Mouse (Mus musculus): Measurements from ENCODE around the gene Xcl1. TPM values are rescaled to one million over a fixed set of nuclear protein-coding genes. Genes with fewer than 3 reads are reported as not detected.
"Not testable (repeated sequence)": the region's sequence is repeated elsewhere in the genome, so short reads cannot be mapped to it uniquely, and the experiment has no call there.

Gene Xcl1
- 1.7 and 2.2 TPM in 2 replicates for polyA plus RNA-seq (2012; rRNA removed)

GRCm38 (mm10) chr1:164935477-164936044 is at the start of gene Xcl1:
Gene Xcl1 (minus strand): TSS chr1:164935527.
- no peak for DNase-seq (ENCODE audit: low spot score)

- not testable (repeated sequence) for DNase-seq (ENCODE audit: low spot score)
These were observed 49.4 kb upstream of the Xcl1 start for GRCm38 (mm10) chr1:164984681-164985080.

DNA sequence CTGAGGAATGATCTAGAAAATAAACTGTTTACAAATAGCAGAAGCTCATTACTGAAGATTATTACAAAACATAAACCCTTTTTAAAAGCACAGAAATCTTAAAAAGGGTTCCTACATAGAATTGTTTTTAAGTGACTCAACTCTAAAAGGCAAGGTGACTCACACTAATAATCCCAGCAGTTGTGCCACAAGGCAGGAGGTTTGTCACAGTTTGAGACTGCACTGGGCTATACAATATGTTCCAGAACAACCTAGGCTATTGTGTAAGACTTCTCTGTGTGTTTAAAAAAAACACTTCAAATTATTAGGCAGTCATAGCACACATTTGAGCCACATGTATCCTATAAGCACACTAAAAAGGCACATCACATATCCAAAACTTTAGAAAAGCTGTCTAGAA is 42.0 kb upstream of the Xcl1 start:
- DNase-seq (ENCODE audit: low spot score), result no peak

GRCm38 (mm10) chr1:164975729-164976128 is 40.4 kb upstream of the Xcl1 start:
- no peak for DNase-seq (ENCODE audit: low spot score)

GRCm38 (mm10) chr1:164975276-164975675 is 39.9 kb upstream of the Xcl1 start:
- no peak for DNase-seq (ENCODE audit: low spot score)

DNA sequence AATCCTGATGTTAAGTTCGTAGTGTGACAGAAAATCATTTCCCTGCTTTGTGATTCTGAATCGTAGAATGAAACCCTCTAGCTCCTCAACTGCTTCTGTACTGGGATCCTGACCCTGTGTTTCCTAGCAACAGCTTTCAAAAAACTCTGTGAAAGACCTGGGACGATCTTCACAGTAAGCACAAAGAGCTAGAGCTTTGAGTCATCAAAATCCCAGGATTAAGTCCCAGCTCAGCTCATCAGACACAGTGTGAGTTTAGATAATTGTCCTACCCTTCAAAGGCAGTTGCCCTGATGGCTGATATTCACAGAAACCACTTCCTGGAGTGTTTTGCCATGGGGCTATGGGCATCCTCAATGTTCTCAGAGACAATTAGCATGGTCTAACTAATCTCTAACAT is 38.5 kb upstream of the Xcl1 start:
- no peak for DNase-seq (ENCODE audit: low spot score)

DNA sequence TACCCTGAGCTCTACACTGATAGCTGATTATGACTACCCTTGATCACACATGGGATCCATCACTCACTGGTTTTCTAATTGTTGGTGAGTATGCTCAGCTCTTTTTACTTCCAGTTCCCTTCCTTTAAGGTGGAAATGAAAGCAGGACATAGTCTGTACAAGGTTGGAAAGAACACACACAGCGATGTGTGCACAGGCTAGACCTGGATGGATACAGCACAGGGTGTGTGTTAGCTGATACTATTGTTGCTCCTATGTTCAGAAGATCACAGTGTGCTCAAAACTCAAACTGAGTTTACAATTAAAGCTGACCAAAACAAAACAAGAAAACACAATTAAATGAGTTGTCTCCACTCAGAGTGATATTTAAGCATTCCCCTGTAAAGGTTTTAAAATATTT is 38.0 kb upstream of the Xcl1 start:
- DNase-seq (ENCODE audit: low spot score), result no peak

GRCm38 (mm10) chr1:164972744-164973143 is 37.4 kb upstream of the Xcl1 start:
- DNase-seq (ENCODE audit: low spot score), result no peak

DNA sequence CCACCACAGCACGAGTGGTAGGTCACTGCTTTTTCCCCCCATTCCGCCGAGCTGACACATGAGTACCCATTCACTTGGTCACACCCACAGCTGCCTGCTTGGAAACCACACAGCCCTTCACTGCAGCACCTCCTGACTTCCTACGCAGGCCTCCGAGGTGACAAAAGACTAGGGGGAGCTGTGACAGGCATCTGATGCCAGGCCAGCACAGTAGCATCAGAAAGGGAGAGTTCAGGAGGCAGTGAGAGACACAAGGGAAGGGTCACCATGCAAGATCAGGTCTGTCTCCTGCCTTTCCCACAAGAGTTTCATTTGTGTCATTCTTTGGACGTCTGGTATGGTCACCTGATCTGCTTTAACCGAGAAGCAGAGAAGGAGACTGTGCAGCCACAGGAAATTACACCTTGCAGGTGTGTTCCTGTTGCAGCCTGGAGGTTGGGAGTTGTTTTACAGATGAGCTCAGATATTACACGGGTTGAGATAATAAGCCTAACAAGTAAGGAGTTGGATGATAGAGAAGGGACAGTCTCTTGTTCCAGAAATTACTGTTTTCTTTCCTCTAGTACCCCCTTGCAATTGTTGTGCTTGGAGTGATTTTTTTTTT is 30.9 kb upstream of the Xcl1 start:
- no peak for DNase-seq (ENCODE audit: low spot score)

DNA sequence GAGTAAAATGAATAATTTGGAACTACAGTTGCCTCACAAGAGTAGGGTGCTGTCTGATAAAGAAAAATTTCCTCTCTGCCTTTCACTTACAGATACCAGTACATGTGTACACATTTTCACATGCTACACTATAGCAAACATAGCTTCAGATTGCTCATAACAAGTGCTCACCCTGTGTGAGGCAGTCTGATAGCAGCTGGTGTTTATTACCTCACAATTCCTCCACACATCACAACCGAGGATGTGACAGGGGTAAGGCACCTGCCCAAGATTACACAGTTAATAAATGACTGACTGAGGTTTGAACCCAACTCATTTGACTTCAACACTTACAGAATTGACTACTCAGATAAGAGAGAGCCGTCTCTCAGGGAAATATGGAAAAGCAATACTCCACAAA is 25.3 kb upstream of the Xcl1 start:
- DNase-seq (ENCODE audit: low spot score), result no peak

- DNase-seq (ENCODE audit: low spot score), result no peak
These were observed 24.6 kb upstream of the Xcl1 start for GRCm38 (mm10) chr1:164959787-164960385.

DNA sequence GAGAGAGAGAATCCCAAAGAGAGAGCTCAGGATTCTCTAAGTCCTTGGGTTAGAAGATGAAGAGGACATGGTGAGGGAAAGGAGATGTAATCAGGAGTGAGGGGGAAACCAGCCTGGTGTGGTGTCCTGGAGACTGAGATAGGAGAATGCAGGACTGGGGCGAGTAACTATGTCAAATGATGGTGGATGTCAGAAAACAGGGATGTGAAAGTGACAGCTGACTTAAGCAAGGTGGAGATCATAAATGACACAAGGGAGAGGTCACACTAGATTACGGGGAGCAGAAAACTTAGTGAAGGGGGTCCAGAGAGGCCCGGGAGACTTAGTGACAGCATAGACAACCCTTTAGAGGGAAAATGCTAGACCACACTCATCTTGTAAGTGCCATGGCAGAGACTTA is 23.8 kb upstream of the Xcl1 start:
- no peak for DNase-seq (ENCODE audit: low spot score)

GRCm38 (mm10) chr1:164957974-164958373 is 22.6 kb upstream of the Xcl1 start:
- no peak for DNase-seq (ENCODE audit: low spot score)

- DNase-seq (ENCODE audit: low spot score), result no peak
These were observed 21.5 kb upstream of the Xcl1 start for GRCm38 (mm10) chr1:164956725-164957399.

GRCm38 (mm10) chr1:164955452-164956196 is 20.3 kb upstream of the Xcl1 start:
- DNase-seq (ENCODE audit: low spot score), result no peak

DNA sequence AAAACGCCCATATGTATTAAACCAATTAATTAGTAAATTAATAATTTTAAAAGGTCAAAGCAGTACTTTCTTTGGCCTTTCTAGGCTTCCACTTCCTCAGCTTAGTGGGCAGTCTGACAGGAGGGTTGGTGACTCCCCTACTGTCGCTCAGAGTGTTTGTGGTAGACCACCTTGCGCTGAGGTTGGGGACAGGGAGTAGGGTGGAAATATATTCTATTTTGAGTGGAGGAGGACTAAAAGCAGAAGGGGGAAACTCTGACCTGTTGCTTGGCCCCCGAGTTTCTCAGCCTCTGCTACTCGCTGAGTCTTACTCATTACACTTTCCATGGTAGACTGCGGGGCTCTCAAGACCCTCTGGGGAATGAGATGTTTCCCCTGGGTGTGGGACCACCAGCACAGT is 18.2 kb upstream of the Xcl1 start:
- DNase-seq (ENCODE audit: low spot score), result no peak

DNA sequence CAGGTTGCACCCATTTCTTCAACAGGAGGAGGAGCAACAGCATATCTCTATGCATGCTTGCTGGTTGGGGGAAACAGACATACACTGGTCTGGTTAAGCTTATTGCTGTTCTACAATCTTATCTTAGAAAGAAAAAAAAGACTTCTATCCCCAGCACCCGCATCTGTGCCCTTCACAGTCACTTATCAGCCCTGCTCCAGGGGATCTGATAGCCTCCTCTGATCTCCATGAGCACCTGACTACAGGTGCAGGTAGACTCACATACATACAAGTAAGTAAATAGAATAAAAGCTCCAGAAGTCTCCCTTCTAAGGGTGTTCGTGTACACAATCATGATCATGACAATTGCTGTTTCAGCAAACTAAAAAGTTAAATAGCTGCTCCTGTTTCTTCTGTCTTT is 733 bp upstream of the Xcl1 start:
- no peak for DNase-seq (ENCODE audit: low spot score)

- DNase-seq (ENCODE audit: low spot score), result no peak
These were observed 1.7 kb downstream of the Xcl1 start for GRCm38 (mm10) chr1:164933441-164934188.

DNA sequence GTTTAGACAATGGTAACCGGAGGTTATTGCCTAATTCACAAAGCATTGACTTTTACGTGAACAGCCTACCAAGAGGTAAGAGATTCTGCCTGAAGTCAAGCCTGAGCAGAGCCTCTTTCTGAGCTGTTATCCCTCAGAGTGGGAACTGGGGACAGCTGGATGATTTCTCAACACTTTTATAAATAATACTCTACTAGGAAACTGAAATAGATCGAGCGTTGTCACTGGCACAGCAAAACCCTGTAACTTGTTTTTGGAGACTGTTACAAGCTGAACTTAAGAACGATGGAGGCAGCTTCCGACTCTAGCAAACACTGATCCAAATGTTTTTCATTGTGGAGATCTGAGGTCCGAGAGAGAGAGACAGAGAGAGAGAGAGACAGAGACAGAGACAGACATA is 4.2 kb downstream of the Xcl1 start:
- DNase-seq (ENCODE audit: low spot score), result no peak

DNA sequence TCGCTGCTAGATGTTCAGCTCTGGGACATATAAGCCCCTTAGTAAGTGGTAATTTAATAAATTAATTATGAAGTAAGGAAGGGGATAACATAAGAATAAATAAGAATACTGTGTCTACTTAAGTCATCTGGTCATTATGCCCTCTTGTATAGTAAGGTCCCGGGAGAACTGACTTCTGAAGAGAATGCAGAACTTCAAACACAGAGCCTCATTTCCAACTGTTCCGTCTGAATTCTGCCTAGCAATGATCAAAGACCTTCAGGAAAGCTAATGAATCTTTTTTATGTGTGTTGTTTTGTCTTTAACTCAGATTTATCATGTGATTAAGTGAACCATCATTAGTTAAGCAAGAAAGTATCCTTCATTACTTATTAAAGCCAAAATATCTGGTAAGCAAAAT is 5.3 kb downstream of the Xcl1 start:
- no peak for DNase-seq (ENCODE audit: low spot score)

- no peak for DNase-seq (ENCODE audit: low spot score)
These were observed 8.7 kb downstream of the Xcl1 start for GRCm38 (mm10) chr1:164926534-164927160.

Data from urinary bladder, adult 2 months (tissue).